Mouse (Mus musculus) CH12.LX (cell line): ENCODE measurements at regions not wholly inside any gene's neighbourhood (a gene's known extent, or its start where the extent isn't known, plus 50 kb on each side); places are given as distances from the start of the nearest gene placed in this dataset.

ENCODE experiments used
- DNase-seq: peaks from one replicate; pipeline ENCODE4 v3.0.0-alpha.2; 2013; ENCODE audit errors: extremely low read depth
- H3K27ac ChIP-seq: 2 replicates; pipeline ENCODE4 v1.5.1; 2012; ENCODE audit warnings: low read depth, mild to moderate bottlenecking, control low read depth, moderate library complexity; ENCODE audit not compliant: insufficient read depth
- H3K27me3 ChIP-seq: replicated peaks from 2 replicates; pipeline ENCODE3; 2012; ENCODE audit warnings: inconsistent platforms
- H3K36me3 ChIP-seq, 2 experiments: replicated peaks in 1 of 2; 2 replicates each; pipeline versions ENCODE3 to v1.6.1; 2012; ENCODE audit warnings: inconsistent platforms in 1 of 2, low read length in 1 of 2, mild to moderate bottlenecking in 1 of 2, mixed read lengths in 1 of 2, moderate library complexity in 1 of 2; ENCODE audit not compliant: control insufficient read depth in 1 of 2, insufficient read depth in 1 of 2
- H3K4me1 ChIP-seq, 2 experiments: 2 replicates each; pipeline ENCODE4 v1.6.1; 2012; ENCODE audit warnings: inconsistent platforms in 1 of 2, moderate library complexity in 1 of 2; ENCODE audit not compliant: insufficient read depth in 2 of 2, control insufficient read depth in 1 of 2
- H3K4me2 ChIP-seq: 2 replicates; pipeline ENCODE4 v1.6.1; 2012; ENCODE audit warnings: low read depth, mild to moderate bottlenecking, control low read depth; ENCODE audit not compliant: poor library complexity, insufficient read depth, severe bottlenecking
- H3K4me3 ChIP-seq, 3 experiments: fragments of 150-350 bp in 1 of 3; sonication (generic) in 1 of 3; replicated peaks in 1 of 3; 2 replicates each; pipeline versions ENCODE3 to v1.5.1; 2011 to 2012; ENCODE audit warnings: low read depth in 2 of 3, low read length in 2 of 3, mild to moderate bottlenecking in 2 of 3, moderate library complexity in 2 of 3, control low read depth in 1 of 3, improper control_type of control experiment in 1 of 3, inconsistent platforms in 1 of 3, mixed read lengths in 1 of 3; ENCODE audit not compliant: poor library complexity in 1 of 3
- H3K79me2 ChIP-seq: replicated peaks from 2 replicates; pipeline ENCODE4 v1.6.1; 2012; ENCODE audit warnings: mild to moderate bottlenecking, moderate library complexity; ENCODE audit not compliant: control insufficient read depth, poor library complexity, insufficient read depth, severe bottlenecking; ENCODE audit errors: extremely low read depth
- H3K9ac ChIP-seq: 2 replicates; pipeline ENCODE4 v1.6.1; 2012; ENCODE audit warnings: low read depth, mild to moderate bottlenecking, control low read depth, moderate library complexity; ENCODE audit not compliant: insufficient read depth
- H3K9me3 ChIP-seq: replicated peaks from 2 replicates; pipeline ENCODE3; 2012; ENCODE audit warnings: low read length, inconsistent platforms, mixed read lengths
- BHLHE40 ChIP-seq: IDR thresholded peaks from 2 replicates; pipeline ENCODE4 v1.6.1; 2011; ENCODE audit warnings: mild to moderate bottlenecking, low read depth, low read length, improper control_type of control experiment
- CHD1 ChIP-seq: IDR thresholded peaks from 2 replicates; pipeline ENCODE4 v1.6.1; 2012; ENCODE audit warnings: low read depth, low read length, improper control_type of control experiment, inconsistent platforms
- E2F4 ChIP-seq: IDR thresholded peaks from 2 replicates; pipeline ENCODE4 v1.6.1; 2011; ENCODE audit warnings: low read depth, low read length, improper control_type of control experiment; ENCODE audit not compliant: insufficient replicate concordance
- EP300 ChIP-seq: IDR thresholded peaks from 2 replicates; pipeline ENCODE4 v1.6.1; 2011; ENCODE audit warnings: low read length, improper control_type of control experiment
- JUN ChIP-seq: IDR thresholded peaks from 2 replicates; pipeline ENCODE4 v1.6.1; 2011; ENCODE audit warnings: low read depth, mild to moderate bottlenecking, low read length, improper control_type of control experiment, moderate library complexity; ENCODE audit not compliant: insufficient read depth
- JUND ChIP-seq: conservative IDR thresholded peaks from 2 replicates; pipeline ENCODE4 v1.6.1; 2011; ENCODE audit warnings: low read depth, low read length, improper control_type of control experiment
- KAT2A ChIP-seq: IDR thresholded peaks from 2 replicates; pipeline ENCODE4 v1.6.1; 2012; ENCODE audit warnings: low read length, improper control_type of control experiment, inconsistent platforms; ENCODE audit not compliant: insufficient replicate concordance
- MAZ ChIP-seq: IDR thresholded peaks from 2 replicates; pipeline ENCODE4 v1.6.1; 2012; ENCODE audit warnings: low read depth, mild to moderate bottlenecking, inconsistent platforms, low read length, improper control_type of control experiment, moderate library complexity
- MXI1 ChIP-seq: IDR thresholded peaks from 2 replicates; pipeline ENCODE4 v1.6.1; 2011; ENCODE audit warnings: mild to moderate bottlenecking, low read depth, low read length, improper control_type of control experiment
- NELFE ChIP-seq: IDR thresholded peaks from 2 replicates; pipeline ENCODE4 v1.6.1; 2011; ENCODE audit warnings: low read depth, low read length, improper control_type of control experiment
- NRF1 ChIP-seq: IDR thresholded peaks from 2 replicates; pipeline ENCODE4 v1.6.1; 2014; ENCODE audit warnings: low read depth, mild to moderate bottlenecking, inconsistent platforms, low read length, improper control_type of control experiment, moderate library complexity
- PAX5 ChIP-seq: IDR thresholded peaks from 2 replicates; pipeline ENCODE4 v1.6.1; 2012; ENCODE audit warnings: low read length, inconsistent platforms, mixed read lengths
- POLR2AphosphoS2 ChIP-seq: IDR thresholded peaks from 2 replicates; pipeline ENCODE4 v1.6.1; 2011; ENCODE audit warnings: low read depth, low read length, improper control_type of control experiment
- RAD21 ChIP-seq: IDR thresholded peaks from 2 replicates; pipeline ENCODE4 v1.6.1; 2011; ENCODE audit warnings: low read depth, mild to moderate bottlenecking, low read length, improper control_type of control experiment, moderate library complexity
- RCOR1 ChIP-seq: conservative IDR thresholded peaks from 2 replicates; pipeline ENCODE4 v1.6.1; 2012; ENCODE audit warnings: low read depth, mild to moderate bottlenecking, inconsistent platforms, low read length, improper control_type of control experiment
- SMC3 ChIP-seq: IDR thresholded peaks from 2 replicates; pipeline ENCODE4 v1.6.1; 2011; ENCODE audit warnings: low read depth, low read length, improper control_type of control experiment
- TCF12 ChIP-seq: IDR thresholded peaks from 2 replicates; pipeline ENCODE4 v1.6.1; 2014; ENCODE audit warnings: low read depth, mild to moderate bottlenecking, inconsistent platforms, low read length, improper control_type of control experiment
- USF1 ChIP-seq: IDR thresholded peaks from 2 replicates; pipeline ENCODE4 v1.6.1; 2014; ENCODE audit warnings: low read depth, mild to moderate bottlenecking, inconsistent platforms, low read length, improper control_type of control experiment
- USF2 ChIP-seq: conservative IDR thresholded peaks from 2 replicates; pipeline ENCODE4 v1.6.1; 2011; ENCODE audit warnings: low read depth, low read length, improper control_type of control experiment
- ZKSCAN1 ChIP-seq: IDR thresholded peaks from 2 replicates; pipeline ENCODE4 v1.6.1; 2012; ENCODE audit warnings: low read depth, inconsistent platforms, low read length, improper control_type of control experiment, borderline replicate concordance
- ZMIZ1 ChIP-seq: IDR thresholded peaks from 2 replicates; pipeline ENCODE4 v1.6.1; 2012; ENCODE audit warnings: low read depth, mild to moderate bottlenecking, inconsistent platforms, low read length, improper control_type of control experiment
- dilution Hi-C: fragments of 300-500 bp; cut with MboI; formaldehyde crosslinking; loops from 2 replicates; pipeline ENCODE4 v1.14.3; 2020; ENCODE audit warnings: low sequenced_read_pairs; ENCODE audit not compliant: extremely low pct_unique_long_range_greater_than_20kb, extremely low pct_ligation_motif_present
- in situ Hi-C: fragments of 300-500 bp; cut with MboI; formaldehyde crosslinking; loops from 3 replicates; pipeline ENCODE4 v1.14.3; 2019; ENCODE audit warnings: low sequenced_read_pairs, low pct_ligation_motif_present, low pct_unique_long_range_greater_than_20kb, mixed read lengths

GRCm38 (mm10) chr15:13667278-13667677, 493.8 kb upstream of the Cdh6 start:
- Histone ChIP-seq H3K27ac (no peak overlapping the region), H3K4me2 (no peak overlapping the region), H3K4me3 (no peak overlapping the region), H3K36me3 (no peaks in the 10 kb centered on the region), H3K27me3 (no peaks in the 10 kb centered on the region), H3K79me2 (no peaks in the 10 kb centered on the region), H3K9me3 (no peaks in the 10 kb centered on the region), H3K9ac (no peak overlapping the region), H3K4me1 (no peaks in the 10 kb centered on the region)
- dilution Hi-C loops = no loop called here
- TF ChIP-seq ZKSCAN1 (no peak), TCF12 (no peak), USF2 (no peak), MXI1 (no peak), USF1 (no peak), POLR2AphosphoS2 (no peak), SMC3 (no peak), NRF1 (no peak), CHD1 (no peak), MAZ (no peak), EP300 (no peak), KAT2A (no peak)
- DNase-seq = no peak
- in situ Hi-C loops = no loop called here

GRCm38 (mm10) chr15:13662275-13662674, 488.8 kb upstream of the Cdh6 start:
- Histone ChIP-seq H3K4me1 (no peaks in the 10 kb centered on the region), H3K4me2 (no peak overlapping the region), H3K36me3 (no peaks in the 10 kb centered on the region), H3K27me3 (no peaks in the 10 kb centered on the region), H3K9ac (no peak overlapping the region), H3K4me3 (no peak overlapping the region), H3K79me2 (no peaks in the 10 kb centered on the region), H3K9me3 (no peaks in the 10 kb centered on the region), H3K27ac (no peak overlapping the region)
- no peak for TF ChIP-seq ZKSCAN1
- TF ChIP-seq MAZ = no peak
- in situ Hi-C loops (no loop called here), dilution Hi-C loops (no loop called here)
- no peak for DNase-seq

GRCm38 (mm10) chr15:13655038-13655437, 481.6 kb upstream of the Cdh6 start:
- in situ Hi-C loops (no loop called here), dilution Hi-C loops (no loop called here)

More at GRCm38 (mm10) chr15:13655038-13655437, 481.6 kb upstream of the Cdh6 start:
- Histone ChIP-seq H3K36me3 (no peaks in the 10 kb centered on the region), H3K4me2 (no peak overlapping the region), H3K4me3 (no peak overlapping the region), H3K27me3 (no peaks in the 10 kb centered on the region), H3K9ac (no peak overlapping the region), H3K9me3 (no peaks in the 10 kb centered on the region), H3K79me2 (no peaks in the 10 kb centered on the region)
- DNase-seq = no peak
- TF ChIP-seq NELFE = no peak
- TF ChIP-seq NRF1 = no peak
- TF ChIP-seq BHLHE40 = no peak
- TF ChIP-seq JUN = no peak
- TF ChIP-seq EP300 = no peak
- no peak for TF ChIP-seq USF2
- TF ChIP-seq RCOR1 = no peak
- no peak for TF ChIP-seq POLR2AphosphoS2
- TF ChIP-seq ZKSCAN1 = no peak
- TF ChIP-seq KAT2A = no peak
- TF ChIP-seq JUND = no peak
- no peak for TF ChIP-seq E2F4
- no peak for TF ChIP-seq RAD21
- TF ChIP-seq PAX5 = no peak
- no peak for TF ChIP-seq MXI1
- TF ChIP-seq ZMIZ1 = no peak
- TF ChIP-seq, all 38 proteins: peak for 0
- Histone ChIP-seq H3K4me1 (no peaks in the 10 kb centered on the region), H3K27ac (no peak overlapping the region)
